Comparison of ENCODE assay signal across 15 mouse cellular contexts in the genomic region with DNA sequence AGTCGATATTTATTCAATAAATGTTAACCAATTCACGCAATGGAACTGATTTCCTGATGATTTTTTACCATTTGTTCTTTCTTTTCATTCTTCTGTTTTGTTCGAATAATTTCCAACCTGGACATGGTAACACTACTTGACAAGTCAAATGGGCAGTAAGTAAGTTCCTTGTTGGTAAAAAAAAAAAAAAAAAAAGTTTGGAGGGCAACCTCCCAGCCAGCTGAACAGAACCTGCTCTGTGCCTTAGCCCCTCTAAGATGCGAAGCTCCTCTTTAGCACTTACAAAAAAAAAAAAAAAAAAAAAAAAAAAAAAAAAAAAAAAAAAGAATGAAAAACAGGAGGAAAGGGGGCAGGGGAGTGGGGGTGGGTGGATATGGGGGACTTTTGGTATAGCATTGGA.
DNase-seq lines count a peak whose midpoint lies in the region; ATAC-seq lines count a peak whose summit lies in the region.
"Had no signal": no experiment of that assay in that cellular context is flagged by ENCODE, and none has a peak within 500 bp of the region (broad histone marks: within the 10 kb centered on the region; RNA-seq: fewer than 3 reads in every experiment).

No protein-coding gene starts in this region.

- no peaks in the 10 kb centered on the region for H3K27me3 ChIP-seq in heart, embryonic 11.5 days (ENCODE audit: control insufficient read depth, insufficient read depth, low read length)
- H3K27me3 ChIP-seq in embryonic facial prominence, embryonic 10.5 days (replicated peaks; ENCODE audit: low read depth, poor library complexity, severe bottlenecking), result no peaks in the 10 kb centered on the region
- no peaks in the 10 kb centered on the region for H3K27me3 ChIP-seq in hindbrain, embryonic 11.5 days (ENCODE audit: control insufficient read depth, insufficient read depth, low read length)
- 0 out of 2 replicates have a peak, but pooled peaks cover 2% of the 10 kb centered on the region for H3K27me3 ChIP-seq in midbrain, embryonic 15.5 days (replicated peaks)

- WGBS in heart, embryonic 11.5 days (ENCODE audit: insufficient replicate concordance), result 22% methylated on average over 4 of the region's 4 CpGs
- 28% methylated on average over 4 of the region's 4 CpGs for WGBS in embryonic facial prominence, embryonic 10.5 days
- WGBS in hindbrain, embryonic 11.5 days, result 27% methylated on average over 4 of the region's 4 CpGs
- WGBS in midbrain, embryonic 15.5 days, result 12% methylated on average over 4 of the region's 4 CpGs

- H3K4me1 ChIP-seq in heart, embryonic 11.5 days (ENCODE audit: control insufficient read depth, insufficient read depth, low read length), result peaks cover 6% of the 10 kb centered on the region; the same call in 1 of the 2 replicates
- H3K4me1 ChIP-seq in embryonic facial prominence, embryonic 10.5 days, result peaks cover 11% of the 10 kb centered on the region
- H3K4me1 ChIP-seq in hindbrain, embryonic 11.5 days (replicated peaks; ENCODE audit: control insufficient read depth, insufficient read depth, low read length), result no peaks in the 10 kb centered on the region
- peaks cover 5% of the 10 kb centered on the region; the same call in 1 of the 2 replicates for H3K4me1 ChIP-seq in midbrain, embryonic 15.5 days
- H3K4me1 ChIP-seq: stomach, embryonic 15.5 days had no signal

- no peak overlapping the region for H3K4me3 ChIP-seq in heart, embryonic 11.5 days (ENCODE audit: low read depth, low read length)
- peak overlapping the region; percentile 8; the same call in 1 of the 2 replicates for H3K4me3 ChIP-seq in embryonic facial prominence, embryonic 10.5 days
- H3K4me3 ChIP-seq in hindbrain, embryonic 11.5 days (ENCODE audit: low read depth, low read length), result no peak overlapping the region
- peak overlapping the region; percentile 21 for H3K4me3 ChIP-seq in midbrain, embryonic 15.5 days
- H3K4me3 ChIP-seq: limb, embryonic 13.5 days; stomach, embryonic 15.5 days had no signal

- H3K4me2 ChIP-seq in heart, embryonic 11.5 days, result peak overlapping the region; percentile 41
- H3K4me2 ChIP-seq in hindbrain, embryonic 11.5 days (replicated peaks; ENCODE audit: low read depth, low read length), result peak overlapping the region; percentile 26
- H3K4me2 ChIP-seq in midbrain, embryonic 15.5 days, result peak overlapping the region; percentile 40
- H3K4me2 ChIP-seq: limb, embryonic 13.5 days; stomach, embryonic 15.5 days had no signal

- H3K27ac ChIP-seq in heart, embryonic 11.5 days (ENCODE audit: low read depth, low read length), result no peak overlapping the region
- H3K27ac ChIP-seq in embryonic facial prominence, embryonic 10.5 days (replicated peaks), result no peak overlapping the region
- H3K27ac ChIP-seq in hindbrain, embryonic 11.5 days (ENCODE audit: low read depth, low read length), result no peak overlapping the region
- no peak overlapping the region for H3K27ac ChIP-seq in midbrain, embryonic 15.5 days
- H3K27ac ChIP-seq: limb, embryonic 13.5 days; stomach, embryonic 15.5 days had no signal

- peaks cover 5% of the 10 kb centered on the region; the same call in 1 of the 2 replicates for H3K9me3 ChIP-seq in heart, embryonic 11.5 days (replicated peaks; ENCODE audit: control insufficient read depth, low read length)
- peaks cover 4% of the 10 kb centered on the region; the same call in 1 of the 2 replicates for H3K9me3 ChIP-seq in embryonic facial prominence, embryonic 10.5 days
- H3K9me3 ChIP-seq in hindbrain, embryonic 11.5 days (ENCODE audit: control insufficient read depth, low read length), result no peaks in the 10 kb centered on the region
- no peaks in the 10 kb centered on the region for H3K9me3 ChIP-seq in midbrain, embryonic 15.5 days
- H3K9me3 ChIP-seq: stomach, embryonic 15.5 days had no signal

- no peak overlapping the region for H3K9ac ChIP-seq in heart, embryonic 11.5 days (ENCODE audit: low read depth, low read length)
- H3K9ac ChIP-seq in hindbrain, embryonic 11.5 days (ENCODE audit: low read depth, low read length), result no peak overlapping the region
- H3K9ac ChIP-seq in midbrain, embryonic 15.5 days, result 0 out of 2 replicates have a peak overlapping the region, but pooled peaks have one; percentile 12
- H3K9ac ChIP-seq: limb, embryonic 13.5 days; stomach, embryonic 15.5 days had no signal

- H3K36me3 ChIP-seq in heart, embryonic 11.5 days (ENCODE audit: control insufficient read depth, insufficient read depth, low read length), result no peaks in the 10 kb centered on the region
- H3K36me3 ChIP-seq in embryonic facial prominence, embryonic 10.5 days (replicated peaks), result no peaks in the 10 kb centered on the region
- no peaks in the 10 kb centered on the region for H3K36me3 ChIP-seq in hindbrain, embryonic 11.5 days (ENCODE audit: control insufficient read depth, insufficient read depth, low read length)
- no peaks in the 10 kb centered on the region for H3K36me3 ChIP-seq in midbrain, embryonic 15.5 days (replicated peaks)
- H3K36me3 ChIP-seq: limb, embryonic 13.5 days; stomach, embryonic 15.5 days had no signal

- ATAC-seq in heart, embryonic 11.5 days (replicated peaks; ENCODE audit: insufficient number of reproducible peaks, low FRiP score, low TSS enrichment), result no peak
- no peak for ATAC-seq in hindbrain, embryonic 11.5 days (ENCODE audit: low FRiP score)
- ATAC-seq in midbrain, embryonic 15.5 days (replicated peaks), result no peak

- DNase-seq in heart, adult 8-10 months (ENCODE audit: low spot score), result no peak
- no peak for DNase-seq in embryonic facial prominence, embryonic 10.5 days (ENCODE audit: low spot score)
- no peak for DNase-seq in hindbrain, embryonic 11.5 days (ENCODE audit: low spot score)
- DNase-seq in thymus, postnatal 0 days (ENCODE audit: low spot score), result no peak
- DNase-seq in retina, embryonic 14.5 days (ENCODE audit: low spot score), result no peak
- no peak for DNase-seq in layer of hippocampus, postnatal 36 days
- DNase-seq: cerebellum, adult 9-10 months; kidney, adult 9 months; layer of hippocampus, adult 9-11 months; lung, adult 18-20 months; right cerebral cortex, postnatal 4 days had no signal

Comparison
In these comparisons a context has a peak if more than half of its experiments do, and no peak if none do; other contexts are left out.
1. H3K4me3 ChIP-seq: peak in embryonic facial prominence, embryonic 10.5 days (single experiment) and midbrain, embryonic 15.5 days (single experiment); none in heart, embryonic 11.5 days (single experiment) and hindbrain, embryonic 11.5 days (single experiment).
2. Peak in every context shown above with its lines, with median percentiles within 50 percentile points of each other: H3K4me2 ChIP-seq.